Mouse (Mus musculus) limb, embryonic 14.5 days (tissue): ENCODE measurements around the gene Pex5. TPM values are rescaled to one million over a fixed set of nuclear protein-coding genes. Genes with fewer than 3 reads are reported as not detected.

ENCODE experiments used
- ATAC-seq: fragments of 200-750 bp; cut with Nextera tagmentation; 2 replicates; pipeline ENCODE4 v1.8.0; 2017; ENCODE audit warnings: low read depth, moderate number of reproducible peaks, moderate TSS enrichment; ENCODE audit not compliant: low FRiP score
- DNase-seq: peaks from one replicate; pipeline ENCODE4 v3.0.0-alpha.2; 2015; ENCODE audit warnings: low spot score
- H3K27ac ChIP-seq: fragments of 300-500 bp; sonication (generic); replicated peaks from 2 replicates; pipeline ENCODE4 v1.5.1; 2014; ENCODE audit warnings: low read depth, mild to moderate bottlenecking, low read length, moderate library complexity, mixed read lengths
- H3K27me3 ChIP-seq: fragments of 300-500 bp; sonication (generic); 2 replicates; pipeline ENCODE4 v1.6.1; 2014; ENCODE audit warnings: low read length, mixed read lengths; ENCODE audit not compliant: control insufficient read depth, insufficient read depth
- H3K36me3 ChIP-seq: fragments of 300-500 bp; sonication (generic); 2 replicates; pipeline ENCODE4 v1.6.1; 2014; ENCODE audit warnings: mild to moderate bottlenecking, low read length, moderate library complexity, mixed read lengths; ENCODE audit not compliant: control insufficient read depth, insufficient read depth
- H3K4me1 ChIP-seq: fragments of 300-500 bp; sonication (generic); 2 replicates; pipeline ENCODE4 v1.6.1; 2014; ENCODE audit warnings: antibody characterized with exemption, low read length, mixed read lengths; ENCODE audit not compliant: control insufficient read depth, insufficient read depth
- H3K4me2 ChIP-seq: fragments of 300-500 bp; sonication (generic); replicated peaks from 2 replicates; pipeline ENCODE4 v1.6.1; 2014; ENCODE audit warnings: low read depth, mild to moderate bottlenecking, low read length, moderate library complexity; ENCODE audit not compliant: severe bottlenecking
- H3K4me3 ChIP-seq: fragments of 300-500 bp; sonication (generic); replicated peaks from 2 replicates; pipeline ENCODE4 v1.5.1; 2014; ENCODE audit warnings: low read length
- H3K9ac ChIP-seq: fragments of 300-500 bp; sonication (generic); 2 replicates; pipeline ENCODE4 v1.6.1; 2014; ENCODE audit warnings: mild to moderate bottlenecking, low read depth, low read length, moderate library complexity; ENCODE audit not compliant: severe bottlenecking
- H3K9me3 ChIP-seq: fragments of 300-500 bp; sonication (generic); 2 replicates; pipeline ENCODE4 v1.6.1; 2016; ENCODE audit warnings: low read length; ENCODE audit not compliant: control insufficient read depth
- POLR2A ChIP-seq: fragments of 200-500 bp; IDR thresholded peaks from 2 replicates; pipeline ENCODE4 v1.8.0; 2012; ENCODE audit warnings: inconsistent platforms, mild to moderate bottlenecking, moderate library complexity, borderline replicate concordance; ENCODE audit not compliant: insufficient read depth, insufficient read length; ENCODE audit errors: extremely low read depth
- WGBS: fragments of 180-500 bp; shearing (Covaris S2); extraction: QIAGEN DNeasy Blood & Tissue Kit; methylation state at CpG from one replicate; pipeline ENCODE4 v1.1.7; 2014; 5-methylcytosine and 5-hydroxymethylcytosine counted together
- polyA plus RNA-seq, 2 experiments: library from polyadenylated mRNA; depleted of rRNA in 1 of 2; stranded (reverse) in 1 of 2; unstranded in 1 of 2; fragments of >200 nt; fragmentation: Nextera tagmentation in 1 of 2; extraction: Ambion mirVana in 1 of 2; gene quantifications; 2 replicates each; pipeline versions ENCODE4 v1.2.1 to v1.2.3; 2012 to 2014

The Pex5 gene
- polyA plus RNA-seq (2012; rRNA removed) (53.9 and 60.7 TPM in 2 replicates), polyA plus RNA-seq (2014; fragmentation: Nextera tagmentation; extraction: Ambion mirVana) (34.7 and 43.3 TPM in 2 replicates)

DNA sequence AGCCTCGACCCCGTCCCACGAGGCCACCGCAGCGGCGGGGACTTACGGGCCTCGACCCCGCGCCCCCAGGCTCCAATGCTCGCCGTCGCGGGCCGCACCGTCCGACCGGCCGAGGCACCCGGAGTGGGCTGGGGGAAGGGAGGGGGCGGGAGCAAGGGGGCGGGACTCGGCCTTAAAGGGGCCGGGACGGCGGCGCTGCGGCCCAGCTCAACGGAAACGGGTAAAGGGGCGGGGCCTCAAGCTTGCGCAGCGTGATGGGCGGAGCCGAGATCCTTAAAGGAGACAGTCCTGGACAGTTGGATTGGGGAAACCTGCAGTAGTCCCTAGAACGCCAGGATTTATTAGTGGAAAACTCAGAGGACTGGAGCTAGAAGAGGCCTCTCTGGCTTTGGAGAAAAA is at the start of gene Pex5:
Pex5 (minus strand) TSS at position 141 of the 399 bp plus-strand sequence.
- Histone ChIP-seq H3K9me3 (no peaks in the 10 kb centered on the region), H3K27ac (peak within 1 kb of the TSS; percentile 85), H3K4me1 (peaks cover 6% of the 10 kb centered on the region; the same call in 1 of the 2 replicates), H3K27me3 (no peaks in the 10 kb centered on the region), H3K36me3 (peaks cover 23% of the 10 kb centered on the region), H3K4me3 (peak within 1 kb of the TSS; percentile 94), H3K9ac (peak within 1 kb of the TSS; percentile 88), H3K4me2 (peak within 1 kb of the TSS; percentile 88)
- WGBS = under 1% methylated on average over 25 of the region's 36 CpGs
- TF ChIP-seq POLR2A = 0 out of 2 replicates have a peak, but pooled peaks have one; percentile 29
- ATAC-seq (peak; percentile 98), DNase-seq (peak; percentile 97)

DNA sequence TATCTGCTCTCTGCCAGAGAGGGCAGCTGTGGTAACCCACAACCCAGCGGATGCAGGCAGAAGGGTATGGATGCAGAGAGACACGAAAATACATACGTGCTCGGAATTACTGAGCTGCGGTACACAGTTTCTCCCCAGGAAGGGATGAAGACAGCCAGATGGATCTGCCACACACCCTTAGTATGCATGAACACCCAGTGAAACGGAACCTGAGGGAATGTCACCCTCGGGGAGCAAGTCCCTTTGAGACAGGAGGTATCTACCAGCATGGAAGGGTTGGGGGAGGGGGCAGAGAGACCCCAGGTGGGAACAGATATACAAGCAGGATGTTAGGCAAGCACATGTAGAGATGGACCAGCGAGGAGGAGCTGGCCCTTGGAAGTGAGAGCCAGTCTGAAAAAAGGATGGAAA is 49.0 kb upstream of the Pex5 start:
- H3K4me2 ChIP-seq = peak overlapping the region; percentile 67
- H3K27ac ChIP-seq = no peak overlapping the region
- no peak for TF ChIP-seq POLR2A
- no peaks in the 10 kb centered on the region for H3K27me3 ChIP-seq
- no peaks in the 10 kb centered on the region for H3K36me3 ChIP-seq
- ATAC-seq = no peak
- peak overlapping the region; percentile 40 for H3K4me3 ChIP-seq
- H3K4me1 ChIP-seq = no peaks in the 10 kb centered on the region
- WGBS = 21% methylated on average over 8 of the region's 8 CpGs
- no peaks in the 10 kb centered on the region for H3K9me3 ChIP-seq
- H3K9ac ChIP-seq = no peak overlapping the region; the same call in 1 of the 2 replicates
- no peak for DNase-seq

DNA sequence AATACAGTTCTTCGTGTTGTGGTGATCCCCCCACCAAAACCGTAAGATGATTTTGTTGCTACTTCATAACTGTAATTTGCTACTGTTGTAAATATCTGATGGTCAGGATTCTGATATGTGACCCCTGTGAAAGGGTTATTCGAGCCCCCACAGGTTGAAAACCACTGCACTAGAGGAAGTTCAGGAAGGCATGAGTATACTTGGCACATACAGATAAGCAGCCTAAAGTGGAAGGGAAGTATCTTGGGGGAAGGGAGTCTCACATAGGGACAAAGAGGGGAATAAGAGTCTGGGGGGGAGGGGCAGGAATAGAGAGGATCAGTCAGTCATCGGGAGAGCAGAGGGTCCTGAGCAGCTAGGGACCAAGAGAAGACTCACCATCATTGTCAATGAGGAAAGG is 44.5 kb upstream of the Pex5 start:
- Histone ChIP-seq H3K27me3 (no peaks in the 10 kb centered on the region), H3K4me1 (no peaks in the 10 kb centered on the region), H3K36me3 (no peaks in the 10 kb centered on the region), H3K4me3 (no peak overlapping the region), H3K27ac (no peak overlapping the region), H3K4me2 (no peak overlapping the region), H3K9me3 (no peaks in the 10 kb centered on the region), H3K9ac (no peak overlapping the region)
- DNase-seq (no peak), ATAC-seq (no peak)
- WGBS = 90% methylated on average over 4 of the region's 4 CpGs
- TF ChIP-seq POLR2A = no peak

DNA sequence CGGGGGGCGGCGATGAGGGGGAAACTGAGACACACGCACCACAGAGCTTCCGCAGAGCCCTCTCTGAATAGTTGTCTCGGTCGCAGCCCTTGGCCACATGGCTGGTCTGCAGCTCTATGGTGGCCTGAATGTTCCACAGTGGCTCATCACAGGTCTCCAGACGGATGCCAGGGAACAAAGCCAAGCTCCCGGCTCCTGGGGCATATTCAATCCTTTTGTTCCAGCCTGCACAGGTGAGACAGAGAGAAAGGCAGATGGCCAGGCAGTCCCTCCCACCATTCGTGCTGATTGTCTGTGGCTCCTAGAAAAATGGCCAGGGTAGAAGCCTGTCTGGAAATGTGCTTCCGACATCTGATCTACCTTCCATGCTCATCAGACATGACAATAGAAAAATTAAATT is 43.6 kb upstream of the Pex5 start:
- no peak overlapping the region for H3K4me2 ChIP-seq
- H3K4me3 ChIP-seq = no peak overlapping the region
- ATAC-seq (no peak), DNase-seq (no peak)
- no peaks in the 10 kb centered on the region for H3K4me1 ChIP-seq
- no peaks in the 10 kb centered on the region for H3K36me3 ChIP-seq
- WGBS = 83% methylated on average over 11 of the region's 11 CpGs
- no peaks in the 10 kb centered on the region for H3K27me3 ChIP-seq
- no peak for TF ChIP-seq POLR2A
- no peak overlapping the region for H3K9ac ChIP-seq
- H3K27ac ChIP-seq = no peak overlapping the region
- no peaks in the 10 kb centered on the region for H3K9me3 ChIP-seq

DNA sequence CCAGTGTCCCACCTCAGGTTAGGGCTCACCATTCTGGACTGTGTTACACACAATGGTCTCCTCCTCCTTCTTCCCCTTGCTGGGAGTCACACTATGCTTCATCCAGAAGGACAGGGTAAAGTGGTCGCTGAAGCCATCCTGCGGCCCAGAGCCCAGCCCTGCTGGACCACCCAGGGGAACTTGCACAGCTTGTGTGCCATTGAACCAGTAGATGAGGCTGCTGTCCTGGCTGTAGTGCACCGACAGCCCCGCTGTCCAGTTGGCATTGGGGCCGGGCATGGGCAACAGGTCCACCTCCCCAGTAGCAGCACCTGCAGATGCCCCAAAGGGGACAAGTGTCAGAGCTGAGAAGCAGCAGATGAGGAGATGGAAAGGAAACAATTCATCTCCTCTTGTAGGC is 43.0 kb upstream of the Pex5 start:
- H3K27me3 ChIP-seq = no peaks in the 10 kb centered on the region
- no peak overlapping the region for H3K4me2 ChIP-seq
- TF ChIP-seq POLR2A = no peak
- H3K27ac ChIP-seq = no peak overlapping the region
- H3K4me3 ChIP-seq = no peak overlapping the region
- ATAC-seq = no peak
- no peak for DNase-seq
- no peaks in the 10 kb centered on the region for H3K9me3 ChIP-seq
- no peak overlapping the region for H3K9ac ChIP-seq
- WGBS = 87% methylated on average over 5 of the region's 5 CpGs
- no peaks in the 10 kb centered on the region for H3K36me3 ChIP-seq
- H3K4me1 ChIP-seq = no peaks in the 10 kb centered on the region

DNA sequence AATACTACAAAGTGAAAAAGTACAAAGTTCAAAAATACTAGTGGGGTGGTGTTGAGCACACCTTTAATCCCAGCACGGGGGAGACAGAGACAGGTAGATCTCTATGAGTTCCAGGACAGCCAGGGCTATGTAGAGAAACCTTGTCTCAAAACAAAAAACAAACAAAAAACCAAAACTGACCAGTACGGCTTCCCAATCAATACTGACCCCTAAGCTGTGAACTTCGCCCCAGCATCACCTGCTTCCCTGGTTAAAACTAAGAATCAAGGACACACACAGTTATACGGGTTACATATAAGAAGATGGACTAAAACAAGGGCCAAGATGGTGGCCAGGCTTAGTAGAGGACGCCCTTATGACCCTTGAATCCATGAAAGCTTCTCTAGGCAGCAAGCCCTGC is 41.4 kb upstream of the Pex5 start:
- DNase-seq (no peak), ATAC-seq (no peak)
- no peak for TF ChIP-seq POLR2A
- H3K27me3 ChIP-seq = no peaks in the 10 kb centered on the region
- H3K9me3 ChIP-seq = no peaks in the 10 kb centered on the region
- H3K4me3 ChIP-seq = no peak overlapping the region
- 92% methylated on average over 5 of the region's 5 CpGs for WGBS
- no peak overlapping the region for H3K9ac ChIP-seq
- no peak overlapping the region for H3K27ac ChIP-seq
- no peaks in the 10 kb centered on the region for H3K4me1 ChIP-seq
- H3K4me2 ChIP-seq = no peak overlapping the region
- no peaks in the 10 kb centered on the region for H3K36me3 ChIP-seq
